Mouse (Mus musculus): Measurements from ENCODE around the gene Tas2r136. TPM values are rescaled to one million over a fixed set of nuclear protein-coding genes. Genes with fewer than 3 reads are reported as not detected.

Gene Tas2r136
- not detected for total RNA-seq (2018; cell fraction: chromatin; rRNA removed)
- not detected for total RNA-seq (2018; cell fraction: cytosol; rRNA removed)
- total RNA-seq (2018; cell fraction: nucleus; rRNA removed), result not detected
- polyA plus RNA-seq (2018), result not detected in 3 replicates

- Histone ChIP-seq H3K79me2 (ENCODE audit: inconsistent target) (no peaks in the 10 kb centered on the region), H3K27ac (no peak within 1 kb of the TSS), H3K36me3 (ENCODE audit: inconsistent target) (no peaks in the 10 kb centered on the region), H3K4me3 (ENCODE audit: inconsistent target) (no peak within 1 kb of the TSS)
Measured at GRCm38 (mm10) chr6:132778062-132778461, at the start of gene Tas2r136. Gene Tas2r136 (minus strand): TSS chr6:132778162.

- Histone ChIP-seq H3K36me3 (ENCODE audit: inconsistent target) (no peaks in the 10 kb centered on the region), H3K27ac (no peak within 1 kb of the TSS), H3K79me2 (ENCODE audit: inconsistent target) (no peaks in the 10 kb centered on the region), H3K4me3 (ENCODE audit: inconsistent target) (no peak within 1 kb of the TSS)
- WGBS (ENCODE audit: missing documents), result 63% methylated on average over 1 of the region's 1 CpGs
Measured at GRCm38 (mm10) chr6:132802518-132802917, 24.6 kb upstream of the Tas2r136 start, which contains the start of gene Tas2r117. Gene Tas2r117 (plus strand): TSS chr6:132802818.

GRCm38 (mm10) chr6:132795393-132795792 lies 17.4 kb upstream of the Tas2r136 start:
- Histone ChIP-seq H3K36me3 (ENCODE audit: inconsistent target) (no peaks in the 10 kb centered on the region), H3K27ac (no peak overlapping the region), H3K79me2 (ENCODE audit: inconsistent target) (no peaks in the 10 kb centered on the region), H3K4me3 (ENCODE audit: inconsistent target) (no peak overlapping the region)
- WGBS (ENCODE audit: missing documents), result 50% methylated on average over 1 of the region's 1 CpGs

- H3K79me2 ChIP-seq (ENCODE audit: inconsistent target), result no peaks in the 10 kb centered on the region
- 100% methylated on average over 2 of the region's 2 CpGs for WGBS (ENCODE audit: missing documents)
- no peak within 1 kb of the TSS for H3K27ac ChIP-seq
- H3K4me3 ChIP-seq (ENCODE audit: inconsistent target), result no peak within 1 kb of the TSS
- H3K36me3 ChIP-seq (ENCODE audit: inconsistent target), result no peaks in the 10 kb centered on the region
Measured at GRCm38 (mm10) chr6:132761831-132762230, 16.1 kb downstream of the Tas2r136 start, which contains the start of gene Tas2r102. Gene Tas2r102 (plus strand): TSS chr6:132762131.

GRCm38 (mm10) chr6:132754430-132754829 lies 23.5 kb downstream of the Tas2r136 start, which contains the start of gene Tas2r124:
Gene Tas2r124 (plus strand): TSS chr6:132754730.
- Histone ChIP-seq H3K27ac (no peak within 1 kb of the TSS), H3K4me3 (ENCODE audit: inconsistent target) (no peak within 1 kb of the TSS), H3K79me2 (ENCODE audit: inconsistent target) (no peaks in the 10 kb centered on the region), H3K36me3 (ENCODE audit: inconsistent target) (no peaks in the 10 kb centered on the region)
- 83% methylated on average over 1 of the region's 1 CpGs for WGBS (ENCODE audit: missing documents)

GRCm38 (mm10) chr6:132750206-132750605 lies 27.8 kb downstream of the Tas2r136 start:
- WGBS (ENCODE audit: missing documents), result 79% methylated on average over 2 of the region's 2 CpGs
- Histone ChIP-seq H3K79me2 (ENCODE audit: inconsistent target) (no peaks in the 10 kb centered on the region), H3K4me3 (ENCODE audit: inconsistent target) (no peak overlapping the region), H3K36me3 (ENCODE audit: inconsistent target) (no peaks in the 10 kb centered on the region), H3K27ac (no peak overlapping the region)

- Histone ChIP-seq H3K27ac (no peak within 1 kb of the TSS), H3K79me2 (ENCODE audit: inconsistent target) (no peaks in the 10 kb centered on the region), H3K4me3 (ENCODE audit: inconsistent target) (no peak within 1 kb of the TSS), H3K36me3 (ENCODE audit: inconsistent target) (no peaks in the 10 kb centered on the region)
- 61% methylated on average over 2 of the region's 2 CpGs for WGBS (ENCODE audit: missing documents)
Measured at GRCm38 (mm10) chr6:132737935-132738334, 40.0 kb downstream of the Tas2r136 start, which contains the start of gene Tas2r115. Gene Tas2r115 (minus strand): TSS chr6:132738035.

Other genes with a start within 250 kb of the Tas2r136 start
- gene Prh1, start 208.4 kb downstream of the Tas2r136 start, polyA plus RNA-seq (2018), result not detected in 3 replicates
- not detected in 3 replicates for gene Prp2, start 182.2 kb downstream of the Tas2r136 start, polyA plus RNA-seq (2018)
- gene A630073D07Rik, start 126.6 kb downstream of the Tas2r136 start, polyA plus RNA-seq (2018), result not detected in 3 replicates
- not detected in 3 replicates for gene Tas2r120, start 121.2 kb downstream of the Tas2r136 start, polyA plus RNA-seq (2018)
- gene Tas2r121, start 77.2 kb downstream of the Tas2r136 start, polyA plus RNA-seq (2018), result not detected in 3 replicates
- not detected in 3 replicates for gene Tas2r122, start 66.2 kb downstream of the Tas2r136 start, polyA plus RNA-seq (2018)
- gene Tas2r115, start 40.1 kb downstream of the Tas2r136 start, polyA plus RNA-seq (2018), result not detected in 3 replicates
- gene Tas2r124, start 23.4 kb downstream of the Tas2r136 start, polyA plus RNA-seq (2018), result not detected in 3 replicates
- not detected in 3 replicates for gene Tas2r102, start 16.0 kb downstream of the Tas2r136 start, polyA plus RNA-seq (2018)
- not detected in 3 replicates for gene Tas2r117, start 24.7 kb upstream of the Tas2r136 start, polyA plus RNA-seq (2018)
- gene Tas2r123, start 69.0 kb upstream of the Tas2r136 start, polyA plus RNA-seq (2018), result not detected in 3 replicates
- gene Tas2r116, start 77.3 kb upstream of the Tas2r136 start, polyA plus RNA-seq (2018), result not detected in 3 replicates
- gene Tas2r110, start 89.8 kb upstream of the Tas2r136 start, polyA plus RNA-seq (2018), result not detected in 3 replicates
- gene Tas2r113, start 114.8 kb upstream of the Tas2r136 start, polyA plus RNA-seq (2018), result not detected in 3 replicates
- gene Tas2r125, start 131.5 kb upstream of the Tas2r136 start, polyA plus RNA-seq (2018), result not detected in 3 replicates
- gene Tas2r129, start 172.9 kb upstream of the Tas2r136 start, polyA plus RNA-seq (2018), result not detected in 3 replicates
- not detected in 3 replicates for gene Tas2r131, start 179.8 kb upstream of the Tas2r136 start, polyA plus RNA-seq (2018)
- not detected in 3 replicates for gene Tas2r109, start 202.8 kb upstream of the Tas2r136 start, polyA plus RNA-seq (2018)